Mouse (Mus musculus) neural tube, embryonic 14.5 days (tissue): Measurements from ENCODE around the gene Yipf3. TPM values are rescaled to one million over a fixed set of nuclear protein-coding genes. Genes with fewer than 3 reads are reported as not detected.

Source experiments
- ATAC-seq: fragments of 200-750 bp; cut with Nextera tagmentation; 2 replicates; pipeline ENCODE4 v1.8.0; 2017; ENCODE audit warnings: low read depth, mild to moderate bottlenecking, moderate TSS enrichment, moderate library complexity
- H3K27ac ChIP-seq: fragments of 300-500 bp; sonication (generic); 2 replicates; pipeline ENCODE4 v1.5.1; 2014; ENCODE audit warnings: low read depth, mild to moderate bottlenecking, control low read depth, low read length, moderate library complexity, mixed read lengths
- H3K27me3 ChIP-seq: fragments of 300-500 bp; sonication (generic); 2 replicates; pipeline ENCODE4 v1.6.1; 2014; ENCODE audit warnings: low read length; ENCODE audit not compliant: control insufficient read depth, insufficient read depth
- H3K36me3 ChIP-seq: fragments of 300-500 bp; sonication (generic); 2 replicates; pipeline ENCODE4 v1.6.1; 2014; ENCODE audit warnings: low read length, mixed read lengths; ENCODE audit not compliant: control insufficient read depth, insufficient read depth
- H3K4me1 ChIP-seq: fragments of 300-500 bp; sonication (generic); 2 replicates; pipeline ENCODE4 v1.6.1; 2014; ENCODE audit warnings: low read length; ENCODE audit not compliant: control insufficient read depth, insufficient read depth
- H3K4me2 ChIP-seq: fragments of 300-500 bp; sonication (generic); 2 replicates; pipeline ENCODE4 v1.6.1; 2014; ENCODE audit warnings: mild to moderate bottlenecking, low read depth, low read length, control low read depth
- H3K4me3 ChIP-seq: fragments of 300-500 bp; sonication (generic); 2 replicates; pipeline ENCODE4 v1.5.1; 2014; ENCODE audit warnings: low read depth, low read length, control low read depth, mixed read lengths
- H3K9ac ChIP-seq: fragments of 300-500 bp; sonication (generic); replicated peaks from 2 replicates; pipeline ENCODE4 v1.6.1; 2014; ENCODE audit warnings: low read depth, mild to moderate bottlenecking, control low read depth, low read length, mixed read lengths
- H3K9me3 ChIP-seq: fragments of 300-500 bp; sonication (generic); 2 replicates; pipeline ENCODE4 v1.6.1; 2016; ENCODE audit warnings: low read length; ENCODE audit not compliant: control insufficient read depth
- WGBS: fragments of 180-500 bp; shearing (Covaris S2); extraction: QIAGEN DNeasy Blood & Tissue Kit; methylation state at CpG from one replicate; pipeline ENCODE4 v1.1.7; 2014; 5-methylcytosine and 5-hydroxymethylcytosine counted together
- polyA plus RNA-seq: library from polyadenylated mRNA; unstranded; fragments of >200 nt; fragmentation: Nextera tagmentation; extraction: Ambion mirVana; gene quantifications from 2 replicates; pipeline ENCODE4 v1.2.1, GENCODE M21; 2014

Yipf3 gene
- polyA plus RNA-seq, 1 experiment from 2014 or later, result 91.5 TPM

- 92% methylated on average over 6 of the region's 6 CpGs for WGBS
- Histone ChIP-seq H3K4me2 (no peak overlapping the region), H3K27ac (no peak overlapping the region), H3K27me3 (no peaks in the 10 kb centered on the region), H3K36me3 (peaks cover 64% of the 10 kb centered on the region), H3K4me1 (no peaks in the 10 kb centered on the region), H3K4me3 (no peak overlapping the region), H3K9ac (no peak overlapping the region), H3K9me3 (no peaks in the 10 kb centered on the region)
- no peak for ATAC-seq
Observed at GRCm38 (mm10) chr17:46237079-46237478, 10.8 kb upstream of the Yipf3 start.

GRCm38 (mm10) chr17:46237480-46237879 lies 10.4 kb upstream of the Yipf3 start:
- Histone ChIP-seq H3K4me1 (no peaks in the 10 kb centered on the region), H3K4me3 (no peak overlapping the region)
- 92% methylated on average over 5 of the region's 5 CpGs for WGBS

GRCm38 (mm10) chr17:46239516-46240114 lies 8.3 kb upstream of the Yipf3 start:
- Histone ChIP-seq H3K27me3 (no peaks in the 10 kb centered on the region), H3K4me2 (no peak overlapping the region), H3K9me3 (no peaks in the 10 kb centered on the region), H3K27ac (no peak overlapping the region), H3K36me3 (peaks cover 70% of the 10 kb centered on the region), H3K4me3 (no peak overlapping the region), H3K9ac (no peak overlapping the region), H3K4me1 (no peaks in the 10 kb centered on the region)
- ATAC-seq, result no peak
- WGBS, result 95% methylated on average over 15 of the region's 15 CpGs

More at GRCm38 (mm10) chr17:46237480-46237879, 10.4 kb upstream of the Yipf3 start:
- H3K27ac ChIP-seq, result no peak overlapping the region
- no peak overlapping the region for H3K9ac ChIP-seq
- H3K27me3 ChIP-seq, result no peaks in the 10 kb centered on the region
- ATAC-seq, result no peak
- H3K36me3 ChIP-seq, result peaks cover 68% of the 10 kb centered on the region
- H3K4me2 ChIP-seq, result no peak overlapping the region
- H3K9me3 ChIP-seq, result no peaks in the 10 kb centered on the region

- ATAC-seq, result no peak
- Histone ChIP-seq H3K27me3 (no peaks in the 10 kb centered on the region), H3K27ac (no peak overlapping the region), H3K36me3 (peaks cover 78% of the 10 kb centered on the region), H3K4me3 (no peak overlapping the region), H3K9ac (no peak overlapping the region), H3K4me1 (peaks cover under 1% of the 10 kb centered on the region), H3K4me2 (no peak overlapping the region), H3K9me3 (no peaks in the 10 kb centered on the region)
- WGBS, result 85% methylated on average over 11 of the region's 11 CpGs
Observed at GRCm38 (mm10) chr17:46241471-46241870, 6.4 kb upstream of the Yipf3 start.

- peaks cover 70% of the 10 kb centered on the region for H3K36me3 ChIP-seq
- peaks cover 7% of the 10 kb centered on the region for H3K4me1 ChIP-seq
- no peak overlapping the region for H3K4me2 ChIP-seq
- WGBS, result 90% methylated on average over 13 of the region's 13 CpGs
- H3K9me3 ChIP-seq, result no peaks in the 10 kb centered on the region
- no peak overlapping the region for H3K9ac ChIP-seq
- no peak overlapping the region for H3K4me3 ChIP-seq
- H3K27me3 ChIP-seq, result no peaks in the 10 kb centered on the region
- no peak overlapping the region for H3K27ac ChIP-seq
- ATAC-seq, result no peak
Observed at GRCm38 (mm10) chr17:46242274-46242673, 5.6 kb upstream of the Yipf3 start.

- Histone ChIP-seq H3K9me3 (no peaks in the 10 kb centered on the region), H3K9ac (no peak overlapping the region), H3K27me3 (no peaks in the 10 kb centered on the region), H3K36me3 (peaks cover 70% of the 10 kb centered on the region), H3K4me2 (no peak overlapping the region), H3K4me1 (peaks cover 7% of the 10 kb centered on the region), H3K27ac (no peak overlapping the region), H3K4me3 (no peak overlapping the region)
- 89% methylated on average over 4 of the region's 4 CpGs for WGBS
- no peak for ATAC-seq
Observed at GRCm38 (mm10) chr17:46242993-46243392, 4.9 kb upstream of the Yipf3 start.

- H3K9ac ChIP-seq, result no peak overlapping the region
- no peaks in the 10 kb centered on the region for H3K27me3 ChIP-seq
- H3K27ac ChIP-seq, result no peak overlapping the region
- H3K4me1 ChIP-seq, result peaks cover 9% of the 10 kb centered on the region
- H3K9me3 ChIP-seq, result no peaks in the 10 kb centered on the region
- H3K36me3 ChIP-seq, result peaks cover 70% of the 10 kb centered on the region
- WGBS, result 61% methylated on average over 2 of the region's 2 CpGs
- no peak overlapping the region for H3K4me3 ChIP-seq
- ATAC-seq, result no peak
- no peak overlapping the region for H3K4me2 ChIP-seq
Observed at GRCm38 (mm10) chr17:46243624-46244023, 4.3 kb upstream of the Yipf3 start.

GRCm38 (mm10) chr17:46244579-46244978 lies 3.3 kb upstream of the Yipf3 start:
- ATAC-seq, result no peak
- Histone ChIP-seq H3K4me3 (no peak overlapping the region), H3K4me2 (no peak overlapping the region), H3K36me3 (peaks cover 62% of the 10 kb centered on the region), H3K27me3 (no peaks in the 10 kb centered on the region), H3K27ac (no peak overlapping the region), H3K4me1 (peaks cover 16% of the 10 kb centered on the region), H3K9me3 (no peaks in the 10 kb centered on the region), H3K9ac (no peak overlapping the region)
- WGBS, result 76% methylated on average over 10 of the region's 10 CpGs

- H3K36me3 ChIP-seq, result peaks cover 45% of the 10 kb centered on the region
Observed at GRCm38 (mm10) chr17:46248189-46248522, 276 bp downstream of the Yipf3 start.

More at GRCm38 (mm10) chr17:46248189-46248522, 276 bp downstream of the Yipf3 start:
- Histone ChIP-seq H3K9ac (peak overlapping the region; percentile 97), H3K9me3 (no peaks in the 10 kb centered on the region), H3K4me2 (peak overlapping the region; percentile 76), H3K4me1 (peaks cover 18% of the 10 kb centered on the region), H3K27me3 (no peaks in the 10 kb centered on the region), H3K4me3 (peak overlapping the region; percentile 99), H3K27ac (peak overlapping the region; percentile 80)
- under 1% methylated on average over 37 of the region's 37 CpGs for WGBS
- peak; percentile 25 for ATAC-seq
